ENCODE assay signal across 6 mouse cellular contexts in genomic region chr1:105455783-105456182, GRCm38 (mm10).
A peak's percentile ranks its signal among the peaks of the same experiment; 100 is the strongest.
ATAC-seq and TF ChIP-seq lines count a peak whose summit lies in the region.
"Not testable (repeated sequence)": the region's sequence is repeated elsewhere in the genome, so short reads cannot be mapped to it uniquely, and the experiment has no call there.

No protein-coding gene starts in this region.

- not testable (repeated sequence) for TF ChIP-seq POLR2A in testis, adult 2 months (IDR thresholded peaks at IDR 0.05; ENCODE audit: control insufficient read depth, low read depth, low read length)

- not testable (repeated sequence) for H3K27ac ChIP-seq in testis, adult 2 months (ENCODE audit: control insufficient read depth, insufficient read depth, low read depth, low read length)

- not testable (repeated sequence) for H3K4me1 ChIP-seq in testis, adult 2 months (ENCODE audit: control insufficient read depth, insufficient read depth, low read length)

- TF ChIP-seq CTCF in testis, adult 2 months (IDR thresholded peaks at IDR 0.05; ENCODE audit: control insufficient read depth, insufficient read depth, insufficient replicate concordance, low read depth, low read length), result not testable (repeated sequence)

- peak overlapping the region; percentile 57 for H3K4me3 ChIP-seq in testis, adult 2 months (ENCODE audit: control insufficient read depth, low read depth, low read length)

- H3K27me3 ChIP-seq in testis, adult 2 months (ENCODE audit: control insufficient read depth, insufficient read depth, low read length), result not testable (repeated sequence)

- not testable (repeated sequence) for H3K36me3 ChIP-seq in testis, adult 2 months (ENCODE audit: control insufficient read depth, insufficient read depth, low read length)

- ATAC-seq in common myeloid progenitor, adult 5-6 weeks (replicated peaks; ENCODE audit: low read depth, poor library complexity, severe bottlenecking), result peak; percentile 66
- peak; percentile 86 for ATAC-seq in erythroid progenitor cell, adult 5-6 weeks (replicated peaks; ENCODE audit: low FRiP score, poor library complexity, severe bottlenecking)
- ATAC-seq in hematopoietic stem cell, adult 5-6 weeks (replicated peaks in 1 of 2; ENCODE audit: insufficient read depth in 1 of 2, low FRiP score in 2 of 2, low TSS enrichment in 1 of 2, low read depth in 1 of 2, poor library complexity in 2 of 2, severe bottlenecking in 2 of 2), result peak; percentile 39 to 46; a peak in 1 of 4 replicates
- peak; percentile 61 for ATAC-seq in megakaryocyte progenitor cell, adult 5-6 weeks (replicated peaks; ENCODE audit: poor library complexity)
- ATAC-seq in monocyte, adult 5-6 weeks (replicated peaks; ENCODE audit: insufficient number of reproducible peaks, low FRiP score, low TSS enrichment, poor library complexity, severe bottlenecking), result 0 out of 2 replicates have a peak, but pooled peaks have one; percentile 47
